Mouse (Mus musculus) ES-Bruce4 (cell line): ENCODE measurements around the gene Muc3. TPM values are rescaled to one million over a fixed set of nuclear protein-coding genes. Genes with fewer than 3 reads are reported as not detected.
A peak's percentile ranks its signal among the peaks of the same experiment; 100 is the strongest.

Experiments
- H3K27ac ChIP-seq: 2 replicates; pipeline ENCODE4 v1.5.1; 2012; ENCODE audit warnings: low read length, inconsistent platforms; ENCODE audit not compliant: insufficient read depth
- H3K27me3 ChIP-seq: 2 replicates; pipeline ENCODE4 v1.6.1; 2012; ENCODE audit warnings: mild to moderate bottlenecking, low read length, inconsistent platforms; ENCODE audit not compliant: control insufficient read depth, poor library complexity, insufficient read depth, severe bottlenecking
- H3K36me3 ChIP-seq: 2 replicates; pipeline ENCODE4 v1.6.1; 2012; ENCODE audit warnings: inconsistent platforms, mild to moderate bottlenecking, low read length, moderate library complexity; ENCODE audit not compliant: control insufficient read depth, poor library complexity, insufficient read depth, severe bottlenecking
- H3K4me1 ChIP-seq: one replicate; pipeline ENCODE4 v1.8.1; 2011; ENCODE audit warnings: low read length; ENCODE audit not compliant: control insufficient read depth, insufficient read depth
- H3K4me3 ChIP-seq: 2 replicates; pipeline ENCODE4 v1.5.1; 2011; ENCODE audit warnings: low read depth, mild to moderate bottlenecking, low read length
- H3K9ac ChIP-seq: 2 replicates; pipeline ENCODE4 v1.6.1; 2012; ENCODE audit warnings: low read depth, mild to moderate bottlenecking, inconsistent platforms; ENCODE audit not compliant: poor library complexity, severe bottlenecking
- H3K9me3 ChIP-seq: replicated peaks from 2 replicates; pipeline ENCODE4 v1.6.1; 2012; ENCODE audit warnings: mild to moderate bottlenecking, low read length, inconsistent platforms; ENCODE audit not compliant: control insufficient read depth, poor library complexity, insufficient read depth, severe bottlenecking
- CTCF ChIP-seq: IDR thresholded peaks from one replicate; pipeline ENCODE4 v1.8.1; 2011; ENCODE audit warnings: low read depth, low read length
- EP300 ChIP-seq: IDR thresholded peaks from 2 replicates; pipeline ENCODE4 v1.6.1; 2011; ENCODE audit warnings: low read depth, low read length; ENCODE audit not compliant: insufficient read depth
- POLR2A ChIP-seq: IDR thresholded peaks from one replicate; pipeline ENCODE4 v1.8.1; 2011; ENCODE audit warnings: low read length; ENCODE audit not compliant: insufficient read depth
- polyA plus RNA-seq: library from polyadenylated mRNA; stranded (reverse); fragments of >200 nt; gene quantifications from 2 replicates; pipeline ENCODE4 v1.2.4, GENCODE M21; 2011; ENCODE audit warnings: low read depth; ENCODE audit not compliant: missing spikeins, insufficient read depth, insufficient read length

Muc3 gene
- polyA plus RNA-seq, 1 experiment = not detected

GRCm38 (mm10) chr5:137109941-137110593 is 39.1 kb downstream of the Muc3 start:
- Histone ChIP-seq H3K36me3 (no peaks in the 10 kb centered on the region), H3K4me3 (peak overlapping the region; percentile 20), H3K27me3 (no peaks in the 10 kb centered on the region), H3K27ac (no peak overlapping the region), H3K9me3 (no peaks in the 10 kb centered on the region), H3K4me1 (peaks cover 6% of the 10 kb centered on the region), H3K9ac (no peak overlapping the region)
- TF ChIP-seq EP300 (no peak), POLR2A (no peak), CTCF (no peak)

- TF ChIP-seq CTCF (no peak), EP300 (no peak), POLR2A (no peak)
- Histone ChIP-seq H3K27ac (no peak overlapping the region), H3K9me3 (no peaks in the 10 kb centered on the region), H3K36me3 (no peaks in the 10 kb centered on the region), H3K4me1 (peaks cover 3% of the 10 kb centered on the region), H3K4me3 (no peak overlapping the region), H3K27me3 (no peaks in the 10 kb centered on the region), H3K9ac (no peak overlapping the region)
These were observed 41.0 kb downstream of the Muc3 start for GRCm38 (mm10) chr5:137108111-137108510.

GRCm38 (mm10) chr5:137107670-137108069 is 41.5 kb downstream of the Muc3 start:
- Histone ChIP-seq H3K9ac (no peak overlapping the region), H3K4me3 (no peak overlapping the region), H3K27ac (no peak overlapping the region), H3K4me1 (peaks cover 3% of the 10 kb centered on the region), H3K27me3 (no peaks in the 10 kb centered on the region), H3K36me3 (no peaks in the 10 kb centered on the region), H3K9me3 (no peaks in the 10 kb centered on the region)
- TF ChIP-seq CTCF (no peak), EP300 (no peak), POLR2A (no peak)

- H3K27ac ChIP-seq = no peak overlapping the region
- H3K27me3 ChIP-seq = no peaks in the 10 kb centered on the region
- H3K4me1 ChIP-seq = peaks cover 5% of the 10 kb centered on the region
- no peak overlapping the region for H3K4me3 ChIP-seq
- no peak for TF ChIP-seq POLR2A
- TF ChIP-seq CTCF = peak; percentile 27
- TF ChIP-seq EP300 = no peak
- no peaks in the 10 kb centered on the region for H3K9me3 ChIP-seq
- no peak overlapping the region for H3K9ac ChIP-seq
- H3K36me3 ChIP-seq = no peaks in the 10 kb centered on the region
These were observed 42.1 kb downstream of the Muc3 start for GRCm38 (mm10) chr5:137107024-137107423.

GRCm38 (mm10) chr5:137106434-137106833 is 42.7 kb downstream of the Muc3 start:
- H3K27me3 ChIP-seq = no peaks in the 10 kb centered on the region
- no peaks in the 10 kb centered on the region for H3K9me3 ChIP-seq
- no peak overlapping the region for H3K4me3 ChIP-seq
- no peak overlapping the region for H3K27ac ChIP-seq
- no peak overlapping the region for H3K9ac ChIP-seq
- no peaks in the 10 kb centered on the region for H3K36me3 ChIP-seq
- TF ChIP-seq POLR2A (no peak), CTCF (no peak)
- H3K4me1 ChIP-seq = peaks cover 5% of the 10 kb centered on the region

DNA sequence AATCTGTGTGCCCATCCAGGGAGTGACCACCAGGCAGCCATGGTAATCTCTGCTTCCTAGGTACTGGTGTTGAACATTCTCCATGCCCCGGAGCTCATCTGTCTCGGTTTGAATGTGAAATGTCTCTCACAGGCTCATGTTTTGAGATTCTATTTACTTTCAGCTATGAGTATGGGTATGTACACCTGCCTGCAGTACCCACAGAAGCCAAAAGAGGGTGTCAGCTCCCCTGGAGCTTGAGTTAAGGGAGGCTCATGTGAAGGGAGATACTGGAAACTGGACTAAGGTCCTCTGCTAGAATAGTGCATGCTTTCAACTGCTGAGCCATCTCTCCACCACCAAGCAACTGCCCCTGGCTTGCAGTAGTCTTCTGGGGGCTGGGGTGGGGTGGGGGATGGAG is 45.2 kb downstream of the Muc3 start:
- H3K36me3 ChIP-seq = no peaks in the 10 kb centered on the region
- TF ChIP-seq POLR2A (no peak), EP300 (no peak), CTCF (no peak)
- H3K27me3 ChIP-seq = no peaks in the 10 kb centered on the region
- H3K9ac ChIP-seq = no peak overlapping the region
- H3K4me1 ChIP-seq = peaks cover 2% of the 10 kb centered on the region
- no peak overlapping the region for H3K27ac ChIP-seq
- H3K4me3 ChIP-seq = no peak overlapping the region
- no peaks in the 10 kb centered on the region for H3K9me3 ChIP-seq
